Mouse (Mus musculus) CH12.LX (cell line): ENCODE data around the gene Armh2. TPM values are rescaled to one million over a fixed set of nuclear protein-coding genes. Genes with fewer than 3 reads are reported as not detected.

ENCODE experiments used
- DNase-seq: peaks from one replicate; pipeline ENCODE4 v3.0.0-alpha.2; 2013; ENCODE audit errors: extremely low read depth
- H3K27ac ChIP-seq: 2 replicates; pipeline ENCODE4 v1.5.1; 2012; ENCODE audit warnings: low read depth, mild to moderate bottlenecking, control low read depth, moderate library complexity; ENCODE audit not compliant: insufficient read depth
- H3K27me3 ChIP-seq: replicated peaks from 2 replicates; pipeline ENCODE3; 2012; ENCODE audit warnings: inconsistent platforms
- H3K36me3 ChIP-seq, 2 experiments: replicated peaks in 1 of 2; 2 replicates each; pipeline versions ENCODE3 to v1.6.1; 2012; ENCODE audit warnings: inconsistent platforms in 1 of 2, low read length in 1 of 2, mild to moderate bottlenecking in 1 of 2, mixed read lengths in 1 of 2, moderate library complexity in 1 of 2; ENCODE audit not compliant: control insufficient read depth in 1 of 2, insufficient read depth in 1 of 2
- H3K4me1 ChIP-seq, 2 experiments: 2 replicates each; pipeline ENCODE4 v1.6.1; 2012; ENCODE audit warnings: inconsistent platforms in 1 of 2, moderate library complexity in 1 of 2; ENCODE audit not compliant: insufficient read depth in 2 of 2, control insufficient read depth in 1 of 2
- H3K4me2 ChIP-seq: 2 replicates; pipeline ENCODE4 v1.6.1; 2012; ENCODE audit warnings: low read depth, mild to moderate bottlenecking, control low read depth; ENCODE audit not compliant: poor library complexity, insufficient read depth, severe bottlenecking
- H3K4me3 ChIP-seq, 3 experiments: fragments of 150-350 bp in 1 of 3; sonication (generic) in 1 of 3; replicated peaks in 1 of 3; 2 replicates each; pipeline versions ENCODE3 to v1.5.1; 2011 to 2012; ENCODE audit warnings: low read depth in 2 of 3, low read length in 2 of 3, mild to moderate bottlenecking in 2 of 3, moderate library complexity in 2 of 3, control low read depth in 1 of 3, improper control_type of control experiment in 1 of 3, inconsistent platforms in 1 of 3, mixed read lengths in 1 of 3; ENCODE audit not compliant: poor library complexity in 1 of 3
- H3K79me2 ChIP-seq: replicated peaks from 2 replicates; pipeline ENCODE4 v1.6.1; 2012; ENCODE audit warnings: mild to moderate bottlenecking, moderate library complexity; ENCODE audit not compliant: control insufficient read depth, poor library complexity, insufficient read depth, severe bottlenecking; ENCODE audit errors: extremely low read depth
- H3K9ac ChIP-seq: 2 replicates; pipeline ENCODE4 v1.6.1; 2012; ENCODE audit warnings: low read depth, mild to moderate bottlenecking, control low read depth, moderate library complexity; ENCODE audit not compliant: insufficient read depth
- H3K9me3 ChIP-seq: replicated peaks from 2 replicates; pipeline ENCODE3; 2012; ENCODE audit warnings: low read length, inconsistent platforms, mixed read lengths
- BHLHE40 ChIP-seq: IDR thresholded peaks from 2 replicates; pipeline ENCODE4 v1.6.1; 2011; ENCODE audit warnings: mild to moderate bottlenecking, low read depth, low read length, improper control_type of control experiment
- CHD2 ChIP-seq: IDR thresholded peaks from 2 replicates; pipeline ENCODE4 v1.6.1; 2011; ENCODE audit warnings: low read length, improper control_type of control experiment
- CTCF ChIP-seq, 2 experiments: IDR thresholded peaks in 1 of 2; conservative IDR thresholded peaks in 1 of 2; 2 replicates each; pipeline ENCODE4 v1.5.1; 2011 to 2012; ENCODE audit warnings: low read depth in 2 of 2, low read length in 2 of 2, improper control_type of control experiment in 1 of 2, inconsistent platforms in 1 of 2, mild to moderate bottlenecking in 1 of 2, moderate library complexity in 1 of 2
- ETS1 ChIP-seq: conservative IDR thresholded peaks from 2 replicates; pipeline ENCODE4 v1.6.1; 2012; ENCODE audit warnings: low read depth, mild to moderate bottlenecking, inconsistent platforms, low read length, improper control_type of control experiment, moderate library complexity
- GABPA ChIP-seq: IDR thresholded peaks from 2 replicates; pipeline ENCODE4 v1.6.1; 2012; ENCODE audit warnings: low read depth, low read length, improper control_type of control experiment, inconsistent platforms; ENCODE audit not compliant: insufficient replicate concordance
- HCFC1 ChIP-seq: IDR thresholded peaks from 2 replicates; pipeline ENCODE4 v1.6.1; 2012; ENCODE audit warnings: low read depth, mild to moderate bottlenecking, inconsistent platforms, low read length, improper control_type of control experiment
- IRF4 ChIP-seq: IDR thresholded peaks from 2 replicates; pipeline ENCODE4 v1.6.1; 2014; ENCODE audit warnings: low read depth, mild to moderate bottlenecking, inconsistent platforms, low read length, improper control_type of control experiment
- KAT2A ChIP-seq: IDR thresholded peaks from 2 replicates; pipeline ENCODE4 v1.6.1; 2012; ENCODE audit warnings: low read length, improper control_type of control experiment, inconsistent platforms; ENCODE audit not compliant: insufficient replicate concordance
- MAX ChIP-seq: IDR thresholded peaks from 2 replicates; pipeline ENCODE4 v1.6.1; 2011; ENCODE audit warnings: low read length, improper control_type of control experiment
- MAZ ChIP-seq: IDR thresholded peaks from 2 replicates; pipeline ENCODE4 v1.6.1; 2012; ENCODE audit warnings: low read depth, mild to moderate bottlenecking, inconsistent platforms, low read length, improper control_type of control experiment, moderate library complexity
- MYC ChIP-seq: IDR thresholded peaks from 2 replicates; pipeline ENCODE4 v1.6.1; 2011; ENCODE audit warnings: low read depth, mild to moderate bottlenecking, improper control_type of control experiment, low read length
- NELFE ChIP-seq: IDR thresholded peaks from 2 replicates; pipeline ENCODE4 v1.6.1; 2011; ENCODE audit warnings: low read depth, low read length, improper control_type of control experiment
- NRF1 ChIP-seq: IDR thresholded peaks from 2 replicates; pipeline ENCODE4 v1.6.1; 2014; ENCODE audit warnings: low read depth, mild to moderate bottlenecking, inconsistent platforms, low read length, improper control_type of control experiment, moderate library complexity
- PAX5 ChIP-seq: IDR thresholded peaks from 2 replicates; pipeline ENCODE4 v1.6.1; 2012; ENCODE audit warnings: low read length, inconsistent platforms, mixed read lengths
- RAD21 ChIP-seq: IDR thresholded peaks from 2 replicates; pipeline ENCODE4 v1.6.1; 2011; ENCODE audit warnings: low read depth, mild to moderate bottlenecking, low read length, improper control_type of control experiment, moderate library complexity
- RCOR1 ChIP-seq: conservative IDR thresholded peaks from 2 replicates; pipeline ENCODE4 v1.6.1; 2012; ENCODE audit warnings: low read depth, mild to moderate bottlenecking, inconsistent platforms, low read length, improper control_type of control experiment
- SIN3A ChIP-seq: IDR thresholded peaks from 2 replicates; pipeline ENCODE4 v1.6.1; 2012; ENCODE audit warnings: low read length, improper control_type of control experiment, inconsistent platforms
- TBP ChIP-seq: conservative IDR thresholded peaks from 2 replicates; pipeline ENCODE4 v1.6.1; 2011; ENCODE audit warnings: low read depth, low read length, improper control_type of control experiment
- UBTF ChIP-seq: IDR thresholded peaks from 2 replicates; pipeline ENCODE4 v1.6.1; 2012; ENCODE audit warnings: low read depth, mild to moderate bottlenecking, inconsistent platforms, low read length, improper control_type of control experiment, moderate library complexity
- ZC3H11A ChIP-seq: IDR thresholded peaks from 2 replicates; pipeline ENCODE4 v1.6.1; 2012; ENCODE audit warnings: low read depth, mild to moderate bottlenecking, inconsistent platforms, low read length, improper control_type of control experiment
- ZNF384 ChIP-seq: IDR thresholded peaks from 2 replicates; pipeline ENCODE4 v1.6.1; 2012; ENCODE audit warnings: low read depth, low read length, improper control_type of control experiment, inconsistent platforms
- dilution Hi-C: fragments of 300-500 bp; cut with MboI; formaldehyde crosslinking; loops from 2 replicates; pipeline ENCODE4 v1.14.3; 2020; ENCODE audit warnings: low sequenced_read_pairs; ENCODE audit not compliant: extremely low pct_unique_long_range_greater_than_20kb, extremely low pct_ligation_motif_present
- in situ Hi-C: fragments of 300-500 bp; cut with MboI; formaldehyde crosslinking; loops from 3 replicates; pipeline ENCODE4 v1.14.3; 2019; ENCODE audit warnings: low sequenced_read_pairs, low pct_ligation_motif_present, low pct_unique_long_range_greater_than_20kb, mixed read lengths
- polyA plus RNA-seq: library from polyadenylated mRNA; unstranded; fragments of >175 nt; gene quantifications from 2 replicates; pipeline ENCODE4 v1.2.1, GENCODE M21; 2012; ENCODE audit warnings: low read depth; ENCODE audit not compliant: insufficient read length
- total RNA-seq, 2 experiments: library from RNA; depleted of rRNA; stranded (reverse); fragments of 300-350 nt in 1 of 2; fragments of >200 nt in 1 of 2; gene quantifications; 2 replicates each; pipeline ENCODE4 v1.2.3; 2012 to 2014

Armh2 gene
- total and polyA plus RNA-seq, 3 experiments = not detected

DNA sequence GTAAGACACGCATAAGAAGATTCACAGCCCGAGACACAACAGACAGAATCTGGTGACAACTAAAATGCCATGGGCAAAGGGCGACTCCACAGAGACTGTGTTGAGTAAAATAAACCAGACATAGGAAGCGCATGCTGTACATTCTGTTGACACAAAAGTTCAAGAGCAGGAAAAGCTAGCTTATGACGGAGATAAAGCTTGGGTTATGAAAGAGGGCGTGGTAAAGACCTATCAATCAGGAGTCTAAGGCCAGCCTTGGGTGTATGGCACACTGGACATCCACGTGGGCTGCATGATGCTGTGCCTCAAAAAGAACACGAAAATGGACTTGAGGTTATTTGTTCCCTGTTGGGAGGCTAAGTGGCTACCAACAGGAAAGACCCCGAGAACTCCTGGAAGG is 24.6 kb upstream of the Armh2 start:
- H3K4me1 ChIP-seq = peaks cover 0 to 5% of the 10 kb centered on the region in 2 experiments; a peak in 1 of 4 replicates
- H3K9ac ChIP-seq = no peak overlapping the region
- TF ChIP-seq MAX (no peak), GABPA (no peak), PAX5 (no peak), SIN3A (no peak), ZC3H11A (no peak), HCFC1 (no peak), CTCF (conservative IDR thresholded peaks at IDR 0.05 in 1 of 2, IDR thresholded peaks at IDR 0.05 in 1 of 2; ENCODE audit: low read depth in 2 of 2, low read length in 2 of 2) (no peak), BHLHE40 (no peak)
- in situ Hi-C loops = loop anchor here (25.0 kb wide), 1 partner anchor 196 kb away; no protein-coding TSS in a partner anchor
- no peak overlapping the region for H3K4me2 ChIP-seq
- no peak overlapping the region for H3K27ac ChIP-seq
- dilution Hi-C loops = no loop called here
- peaks cover 2% of the 10 kb centered on the region for H3K9me3 ChIP-seq
- no peak overlapping the region for H3K4me3 ChIP-seq
- no peaks in the 10 kb centered on the region for H3K27me3 ChIP-seq
- no peak for DNase-seq
- H3K79me2 ChIP-seq = no peaks in the 10 kb centered on the region
- H3K36me3 ChIP-seq = peaks cover 30 to 74% of the 10 kb centered on the region in 2 experiments

DNA sequence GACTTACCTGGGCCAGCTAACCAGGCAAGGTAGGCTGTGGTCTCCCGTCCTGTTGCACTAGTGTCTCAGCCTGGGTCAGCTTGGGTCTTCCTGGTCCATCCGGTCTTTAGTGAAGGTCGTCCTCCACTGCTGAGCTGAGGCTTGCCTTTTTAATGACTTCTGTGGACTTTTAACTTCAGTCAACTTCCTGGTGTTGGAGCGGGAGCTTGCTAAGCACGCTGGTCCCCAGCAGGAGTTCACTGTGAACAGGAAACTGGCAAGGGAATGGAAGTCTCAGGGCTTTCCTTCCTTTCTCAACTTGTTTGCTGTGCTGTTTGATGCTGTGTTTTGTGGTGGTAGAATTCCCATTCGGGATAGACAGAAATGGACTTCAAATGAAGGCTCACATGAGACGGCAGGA is 23.4 kb upstream of the Armh2 start:
- no peak overlapping the region for H3K9ac ChIP-seq
- no peaks in the 10 kb centered on the region for H3K79me2 ChIP-seq
- H3K4me1 ChIP-seq = peaks cover 0 to 5% of the 10 kb centered on the region in 2 experiments; a peak in 1 of 4 replicates
- TF ChIP-seq IRF4 (no peak), CHD2 (no peak), NELFE (no peak), MYC (no peak), ETS1 (no peak), UBTF (no peak), ZNF384 (no peak), MAX (no peak), TBP (no peak), CTCF (conservative IDR thresholded peaks at IDR 0.05 in 1 of 2, IDR thresholded peaks at IDR 0.05 in 1 of 2; ENCODE audit: low read depth in 2 of 2, low read length in 2 of 2) (no peak), PAX5 (no peak), BHLHE40 (no peak), GABPA (no peak), NRF1 (no peak), RAD21 (no peak), MAZ (no peak), KAT2A (no peak), RCOR1 (no peak)
- H3K4me3 ChIP-seq = no peak overlapping the region
- DNase-seq = no peak
- in situ Hi-C loops (loop anchor here (25.0 kb wide), 1 partner anchor 195 kb away; no protein-coding TSS in a partner anchor), dilution Hi-C loops (no loop called here)
- peaks cover 2% of the 10 kb centered on the region for H3K9me3 ChIP-seq
- no peak overlapping the region for H3K27ac ChIP-seq
- H3K27me3 ChIP-seq = no peaks in the 10 kb centered on the region
- H3K4me2 ChIP-seq = no peak overlapping the region
- H3K36me3 ChIP-seq = peaks cover 33 to 73% of the 10 kb centered on the region in 2 experiments
